Mouse (Mus musculus) mouse trophoblast stem cell (cell line): ENCODE data around the gene Supt6.

Experiments
- in situ Hi-C, 2 experiments: fragments of 300-500 bp; cut with MseI, MboI; formaldehyde crosslinking; loops; 2 replicates in 1 of 2; 3 replicates in 1 of 2; pipeline ENCODE4 v1.15.1; 2025

The Supt6 gene

GRCm38 (mm10) chr11:78182961-78183844 lies 62.6 kb downstream of the Supt6 start, which contains the start of gene Rpl23a:
Gene Rpl23a, minus strand, starts transcription at chr11:78183584.
- in situ Hi-C loops = no loop called here

GRCm38 (mm10) chr11:78182450-78182849 lies 63.3 kb downstream of the Supt6 start:
- in situ Hi-C loops = no loop called here

GRCm38 (mm10) chr11:78181830-78182357 lies 63.9 kb downstream of the Supt6 start:
- in situ Hi-C loops = no loop called here

- in situ Hi-C loops = no loop called here
These were observed 65.6 kb downstream of the Supt6 start for GRCm38 (mm10) chr11:78180081-78180761.

GRCm38 (mm10) chr11:78179438-78179999 lies 66.3 kb downstream of the Supt6 start:
- in situ Hi-C loops = no loop called here

GRCm38 (mm10) chr11:78178859-78179437 lies 66.8 kb downstream of the Supt6 start:
- in situ Hi-C loops = no loop called here

- in situ Hi-C loops = no loop called here
These were observed 67.6 kb downstream of the Supt6 start for GRCm38 (mm10) chr11:78177903-78178858.

- in situ Hi-C loops = no loop called here
These were observed 68.3 kb downstream of the Supt6 start for GRCm38 (mm10) chr11:78177437-78177836.

- in situ Hi-C loops = no loop called here
These were observed 68.9 kb downstream of the Supt6 start for GRCm38 (mm10) chr11:78176905-78177331.

- in situ Hi-C loops = no loop called here
These were observed 69.4 kb downstream of the Supt6 start, which contains the start of the genes Nek8 and Tlcd1 for GRCm38 (mm10) chr11:78176402-78176862. Gene Nek8, minus strand, starts transcription at chr11:78176675. Gene Tlcd1, plus strand, starts transcription at chr11:78176711.

- in situ Hi-C loops = no loop called here
These were observed 69.9 kb downstream of the Supt6 start for GRCm38 (mm10) chr11:78175771-78176401.

GRCm38 (mm10) chr11:78174506-78174905 lies 71.3 kb downstream of the Supt6 start:
- in situ Hi-C loops = no loop called here

GRCm38 (mm10) chr11:78172748-78173383 lies 72.9 kb downstream of the Supt6 start:
- in situ Hi-C loops = no loop called here

- in situ Hi-C loops = no loop called here
These were observed 73.6 kb downstream of the Supt6 start for GRCm38 (mm10) chr11:78172034-78172747.

- in situ Hi-C loops = no loop called here
These were observed 74.5 kb downstream of the Supt6 start for GRCm38 (mm10) chr11:78171328-78171727.

- in situ Hi-C loops = no loop called here
These were observed 75.5 kb downstream of the Supt6 start for GRCm38 (mm10) chr11:78170306-78170705.

- in situ Hi-C loops = no loop called here
These were observed 77.0 kb downstream of the Supt6 start for GRCm38 (mm10) chr11:78168541-78169468.
